Mouse (Mus musculus): Measurements from ENCODE around the gene Krtap5-4.

GRCm38 (mm10) chr7:142285130-142285835, 18.1 kb upstream of the Krtap5-4 start:
- TF ChIP-seq CTCF (IDR thresholded peaks at IDR 0.05; ENCODE audit: low read depth) (peak; percentile 43), EP300 (IDR thresholded peaks at IDR 0.05; ENCODE audit: low read depth) (no peak)
